Mouse (Mus musculus) ovary, postnatal 10 days (tissue): ENCODE results near the gene Ubl7.

ENCODE experiments used
- DNase-seq: peaks from one replicate; pipeline ENCODE4 v3.0.0; 2022; ENCODE audit warnings: low spot score

Gene Ubl7

GRCm38 (mm10) chr9:57948333-57948931 lies 37.7 kb downstream of the Ubl7 start:
- DNase-seq: no peak

- DNase-seq: no peak
Observed at GRCm38 (mm10) chr9:57949102-57949704, 38.4 kb downstream of the Ubl7 start.

GRCm38 (mm10) chr9:57949879-57950278 lies 39.1 kb downstream of the Ubl7 start:
- no peak for DNase-seq

GRCm38 (mm10) chr9:57950519-57950918 lies 39.7 kb downstream of the Ubl7 start:
- no peak for DNase-seq

- no peak for DNase-seq
Observed at GRCm38 (mm10) chr9:57951993-57952392, 41.2 kb downstream of the Ubl7 start.

GRCm38 (mm10) chr9:57954962-57955744 lies 44.4 kb downstream of the Ubl7 start:
- no peak for DNase-seq

GRCm38 (mm10) chr9:57955764-57956163 lies 45.0 kb downstream of the Ubl7 start:
- DNase-seq: no peak

- DNase-seq: no peak
Observed at GRCm38 (mm10) chr9:57956196-57956837, 45.5 kb downstream of the Ubl7 start.

- DNase-seq: no peak
Observed at GRCm38 (mm10) chr9:57956838-57957236, 46.1 kb downstream of the Ubl7 start.

GRCm38 (mm10) chr9:57958615-57959014 lies 47.8 kb downstream of the Ubl7 start:
- no peak for DNase-seq

GRCm38 (mm10) chr9:57959399-57959798 lies 48.6 kb downstream of the Ubl7 start:
- DNase-seq: no peak

- DNase-seq: no peak
Observed at GRCm38 (mm10) chr9:57959886-57960866, 49.4 kb downstream of the Ubl7 start.

- no peak for DNase-seq
Observed at GRCm38 (mm10) chr9:57961226-57961625, 50.4 kb downstream of the Ubl7 start.

GRCm38 (mm10) chr9:57961863-57962778 lies 51.3 kb downstream of the Ubl7 start:
- no peak for DNase-seq

GRCm38 (mm10) chr9:57963249-57963997 lies 52.6 kb downstream of the Ubl7 start:
- no peak for DNase-seq

- no peak for DNase-seq
Observed at GRCm38 (mm10) chr9:57963998-57964395, 53.2 kb downstream of the Ubl7 start.

GRCm38 (mm10) chr9:57964528-57965250 lies 53.9 kb downstream of the Ubl7 start:
- no peak for DNase-seq

- no peak for DNase-seq
Observed at GRCm38 (mm10) chr9:57965281-57966185, 54.8 kb downstream of the Ubl7 start.
